Mouse (Mus musculus): Measurements from ENCODE around the gene Camk2d. TPM values are rescaled to one million over a fixed set of nuclear protein-coding genes. Genes with fewer than 3 reads are reported as not detected.
A peak's percentile ranks its signal among the peaks of the same experiment; 100 is the strongest.

Gene Camk2d
- polyA plus RNA-seq, 1 experiment from 2014 or later = 36.6 TPM

GRCm38 (mm10) chr3:126587477-126587876 lies 8.6 kb upstream of the Camk2d start:
- Histone ChIP-seq H3K4me1 (ENCODE audit: insufficient read depth, low read depth, low read length) (no peaks in the 10 kb centered on the region), H3K4me2 (replicated peaks; ENCODE audit: low read depth, low read length) (no peak overlapping the region), H3K27me3 (replicated peaks; ENCODE audit: insufficient read depth, low read length) (no peaks in the 10 kb centered on the region), H3K9ac (replicated peaks; ENCODE audit: low read depth) (no peak overlapping the region), H3K36me3 (ENCODE audit: insufficient read depth, low read length) (no peaks in the 10 kb centered on the region), H3K27ac (ENCODE audit: low read length) (no peak overlapping the region), H3K4me3 (ENCODE audit: low read depth, low read length) (no peak overlapping the region), H3K9me3 (ENCODE audit: low read length) (no peaks in the 10 kb centered on the region)
- 77% methylated on average over 3 of the region's 3 CpGs for WGBS
- no peak for TF ChIP-seq EP300 (IDR thresholded peaks at IDR 0.05)
- no peak for TF ChIP-seq CTCF (IDR thresholded peaks at IDR 0.05)
- DNase-seq (ENCODE audit: low spot score) (no peak), ATAC-seq (no peak)

DNA sequence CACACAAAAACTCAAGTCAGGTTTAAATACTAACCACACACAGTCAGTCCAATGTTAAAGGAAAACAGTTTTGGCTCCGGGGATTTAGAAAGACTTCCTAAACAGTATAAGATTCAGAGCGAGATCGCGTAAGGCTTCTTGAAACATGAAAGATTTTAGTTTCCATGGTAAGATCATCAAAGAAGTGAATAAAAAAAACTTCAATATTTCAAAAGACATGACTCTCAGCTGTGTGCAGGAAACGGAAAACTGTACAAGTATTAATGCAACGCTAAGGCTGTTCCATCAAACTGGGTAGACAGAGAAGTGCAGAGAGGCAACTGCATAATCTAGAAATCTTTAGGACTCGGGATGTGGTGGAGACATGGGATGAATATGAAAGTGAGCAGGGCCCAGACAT lies 6.5 kb upstream of the Camk2d start:
- H3K4me1 ChIP-seq (ENCODE audit: insufficient read depth, low read depth, low read length) = no peaks in the 10 kb centered on the region
- no peaks in the 10 kb centered on the region for H3K27me3 ChIP-seq (replicated peaks; ENCODE audit: insufficient read depth, low read length)
- TF ChIP-seq EP300 (IDR thresholded peaks at IDR 0.05) (no peak), CTCF (IDR thresholded peaks at IDR 0.05) (no peak)

GRCm38 (mm10) chr3:126595456-126595855 lies 646 bp upstream of the Camk2d start:
- TF ChIP-seq EP300 (IDR thresholded peaks at IDR 0.05) (no peak), CTCF (IDR thresholded peaks at IDR 0.05) (no peak)
- 46% methylated on average over 4 of the region's 4 CpGs for WGBS
- ATAC-seq (no peak), DNase-seq (ENCODE audit: low spot score) (no peak)
- Histone ChIP-seq H3K9me3 (ENCODE audit: low read length) (no peaks in the 10 kb centered on the region), H3K4me3 (ENCODE audit: low read depth, low read length) (no peak overlapping the region), H3K9ac (replicated peaks; ENCODE audit: low read depth) (0 out of 2 replicates have a peak overlapping the region, but pooled peaks have one; percentile 4), H3K4me1 (ENCODE audit: insufficient read depth, low read depth, low read length) (no peaks in the 10 kb centered on the region; the same call in 1 of the 2 replicates), H3K36me3 (ENCODE audit: insufficient read depth, low read length) (no peaks in the 10 kb centered on the region), H3K27ac (ENCODE audit: low read length) (peak overlapping the region; percentile 51; the same call in 1 of the 2 replicates), H3K4me2 (replicated peaks; ENCODE audit: low read depth, low read length) (0 out of 2 replicates have a peak overlapping the region, but pooled peaks have one; percentile 91), H3K27me3 (replicated peaks; ENCODE audit: insufficient read depth, low read length) (no peaks in the 10 kb centered on the region)

More for the DNA sequence above, 6.5 kb upstream of the Camk2d start:
- WGBS = 87% methylated on average over 7 of the region's 7 CpGs
- no peaks in the 10 kb centered on the region for H3K36me3 ChIP-seq (ENCODE audit: insufficient read depth, low read length)
- no peak overlapping the region for H3K9ac ChIP-seq (replicated peaks; ENCODE audit: low read depth)
- H3K4me3 ChIP-seq (ENCODE audit: low read depth, low read length) = no peak overlapping the region
- ATAC-seq (no peak), DNase-seq (ENCODE audit: low spot score) (no peak)
- H3K27ac ChIP-seq (ENCODE audit: low read length) = no peak overlapping the region
- no peak overlapping the region for H3K4me2 ChIP-seq (replicated peaks; ENCODE audit: low read depth, low read length)
- no peaks in the 10 kb centered on the region for H3K9me3 ChIP-seq (ENCODE audit: low read length)

DNA sequence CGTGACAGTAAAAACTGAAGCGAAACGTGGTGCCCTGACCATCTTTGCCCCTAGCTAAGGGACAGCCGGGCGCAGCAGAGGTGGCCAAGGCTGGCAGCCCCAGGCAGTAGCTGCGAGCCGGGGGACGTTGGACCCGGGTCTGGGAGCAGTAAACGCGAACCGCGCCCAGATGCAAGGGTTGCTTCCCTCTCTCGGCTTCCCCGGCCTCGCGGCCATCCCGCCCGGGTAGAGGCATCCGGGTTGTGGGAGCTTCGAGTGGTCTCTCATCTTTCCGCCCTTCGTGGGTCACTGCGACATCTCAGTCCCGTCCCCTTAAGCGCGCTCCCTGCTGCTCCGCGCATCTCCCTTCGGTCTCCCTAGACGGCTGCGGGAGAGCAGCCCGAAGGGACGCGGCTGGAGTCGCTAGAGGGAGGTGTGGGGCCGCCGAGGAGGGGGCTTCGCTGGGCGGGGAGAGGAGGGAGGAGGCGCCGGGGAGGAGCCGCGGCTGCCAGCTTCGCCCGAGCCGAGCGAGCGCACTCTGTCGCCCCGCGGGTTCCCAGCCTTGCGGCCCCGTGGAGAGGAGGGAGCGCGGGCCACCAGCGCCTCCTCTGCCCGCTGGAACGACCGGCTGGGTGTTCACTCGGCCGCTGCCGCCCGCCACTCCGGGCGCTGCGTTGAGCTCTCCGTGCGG lies 524 bp downstream of the Camk2d start:
- H3K36me3 ChIP-seq (ENCODE audit: insufficient read depth, low read length) = no peaks in the 10 kb centered on the region
- peak overlapping the region; percentile 78 for H3K9ac ChIP-seq (replicated peaks; ENCODE audit: low read depth)

DNA sequence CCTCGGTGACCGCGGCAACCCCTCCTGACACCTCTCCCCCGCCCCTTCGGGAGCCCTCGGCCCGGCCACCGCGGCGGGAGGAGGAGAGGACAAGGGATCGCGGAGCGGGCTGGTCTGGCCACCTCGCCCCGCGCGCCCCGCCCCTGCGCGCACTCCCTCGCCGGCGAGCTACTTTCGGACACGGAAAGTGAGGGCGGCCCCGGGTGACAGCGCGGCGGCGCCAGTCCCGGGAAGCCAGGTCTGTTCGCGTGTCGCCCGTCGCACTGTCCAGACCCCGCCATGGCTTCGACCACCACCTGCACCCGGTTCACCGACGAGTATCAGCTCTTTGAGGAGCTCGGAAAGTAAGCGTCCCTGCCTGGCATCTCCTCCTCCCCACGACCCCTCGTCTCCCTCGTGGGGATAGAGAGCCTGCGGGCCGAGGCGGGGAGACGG lies 1.1 kb downstream of the Camk2d start:
- Histone ChIP-seq H3K9ac (replicated peaks; ENCODE audit: low read depth) (peak overlapping the region; percentile 78), H3K27me3 (replicated peaks; ENCODE audit: insufficient read depth, low read length) (no peaks in the 10 kb centered on the region), H3K9me3 (ENCODE audit: low read length) (no peaks in the 10 kb centered on the region), H3K4me2 (replicated peaks; ENCODE audit: low read depth, low read length) (peak overlapping the region; percentile 91), H3K4me1 (ENCODE audit: insufficient read depth, low read depth, low read length) (no peaks in the 10 kb centered on the region; the same call in 1 of the 2 replicates), H3K36me3 (ENCODE audit: insufficient read depth, low read length) (no peaks in the 10 kb centered on the region; the same call in 1 of the 2 replicates), H3K27ac (ENCODE audit: low read length) (peak overlapping the region; percentile 99), H3K4me3 (ENCODE audit: low read depth, low read length) (peak overlapping the region; percentile 84)
- peak; percentile 93 for DNase-seq (ENCODE audit: low spot score)
- ATAC-seq = peak; percentile 80
- TF ChIP-seq EP300 (IDR thresholded peaks at IDR 0.05) (no peak), CTCF (IDR thresholded peaks at IDR 0.05) (no peak)
- 2% methylated on average over 39 of the region's 51 CpGs for WGBS

More for the DNA sequence above, 524 bp downstream of the Camk2d start:
- DNase-seq (ENCODE audit: low spot score) (peak; percentile 96), ATAC-seq (peak; percentile 93)
- H3K4me3 ChIP-seq (ENCODE audit: low read depth, low read length) = peak overlapping the region; percentile 84
- no peaks in the 10 kb centered on the region for H3K9me3 ChIP-seq (ENCODE audit: low read length)
- H3K4me1 ChIP-seq (ENCODE audit: insufficient read depth, low read depth, low read length) = no peaks in the 10 kb centered on the region; the same call in 1 of the 2 replicates
- WGBS = under 1% methylated on average over 44 of the region's 69 CpGs
- TF ChIP-seq CTCF (IDR thresholded peaks at IDR 0.05) (peak; percentile 83), EP300 (IDR thresholded peaks at IDR 0.05) (no peak; the same call in 1 of the 2 replicates)
- H3K27ac ChIP-seq (ENCODE audit: low read length) = peak overlapping the region; percentile 99
- H3K4me2 ChIP-seq (replicated peaks; ENCODE audit: low read depth, low read length) = peak overlapping the region; percentile 91
- H3K27me3 ChIP-seq (replicated peaks; ENCODE audit: insufficient read depth, low read length) = no peaks in the 10 kb centered on the region

GRCm38 (mm10) chr3:126597596-126598328 lies 1.7 kb downstream of the Camk2d start:
- no peaks in the 10 kb centered on the region for H3K9me3 ChIP-seq (ENCODE audit: low read length)
- DNase-seq (ENCODE audit: low spot score) (peak; percentile 42), ATAC-seq (no peak)
- no peaks in the 10 kb centered on the region for H3K27me3 ChIP-seq (replicated peaks; ENCODE audit: insufficient read depth, low read length)
- no peaks in the 10 kb centered on the region; the same call in 1 of the 2 replicates for H3K4me1 ChIP-seq (ENCODE audit: insufficient read depth, low read depth, low read length)
- no peak for TF ChIP-seq EP300 (IDR thresholded peaks at IDR 0.05)
- no peak for TF ChIP-seq CTCF (IDR thresholded peaks at IDR 0.05)
- peak overlapping the region; percentile 99 for H3K27ac ChIP-seq (ENCODE audit: low read length)
- H3K4me2 ChIP-seq (replicated peaks; ENCODE audit: low read depth, low read length) = peak overlapping the region; percentile 91
- H3K36me3 ChIP-seq (ENCODE audit: insufficient read depth, low read length) = no peaks in the 10 kb centered on the region; the same call in 1 of the 2 replicates
- H3K4me3 ChIP-seq (ENCODE audit: low read depth, low read length) = peak overlapping the region; percentile 84
- peak overlapping the region; percentile 78 for H3K9ac ChIP-seq (replicated peaks; ENCODE audit: low read depth)
- WGBS = 0% methylated on average over 29 of the region's 29 CpGs
